Mouse (Mus musculus) midbrain, embryonic 16.5 days (tissue): ENCODE measurements at regions not wholly inside any gene's neighbourhood (a gene's known extent, or its start where the extent isn't known, plus 50 kb on each side); places are given as distances from the start of the nearest gene placed in this dataset.
"Not testable (repeated sequence)": the region's sequence is repeated elsewhere in the genome, so short reads cannot be mapped to it uniquely, and the experiment has no call there.

Experiments used
- ATAC-seq: fragments of 200-750 bp; cut with Nextera tagmentation; 2 replicates; pipeline ENCODE4 v1.8.0; 2017; ENCODE audit warnings: moderate TSS enrichment
- H3K27ac ChIP-seq: fragments of 300-500 bp; sonication (generic); 2 replicates; pipeline ENCODE4 v1.5.1; 2014; ENCODE audit warnings: mild to moderate bottlenecking, low read length, mixed read lengths
- H3K27me3 ChIP-seq: fragments of 300-500 bp; sonication (generic); 2 replicates; pipeline ENCODE4 v1.6.1; 2014; ENCODE audit warnings: low read depth, low read length, mixed read lengths; ENCODE audit not compliant: control insufficient read depth, insufficient read depth
- H3K36me3 ChIP-seq: fragments of 300-500 bp; sonication (generic); 2 replicates; pipeline ENCODE4 v1.6.1; 2014; ENCODE audit warnings: mild to moderate bottlenecking, low read length, moderate library complexity, mixed read lengths; ENCODE audit not compliant: control insufficient read depth, insufficient read depth
- H3K4me1 ChIP-seq: fragments of 300-500 bp; sonication (generic); 2 replicates; pipeline ENCODE4 v1.6.1; 2014; ENCODE audit warnings: mild to moderate bottlenecking, low read length, mixed read lengths; ENCODE audit not compliant: control insufficient read depth, insufficient read depth
- H3K4me2 ChIP-seq: fragments of 300-500 bp; sonication (generic); 2 replicates; pipeline ENCODE4 v1.6.1; 2014; ENCODE audit warnings: mild to moderate bottlenecking, low read length, mixed read lengths
- H3K4me3 ChIP-seq: fragments of 300-500 bp; sonication (generic); 2 replicates; pipeline ENCODE4 v1.5.1; 2014; ENCODE audit warnings: low read depth, mild to moderate bottlenecking, low read length, moderate library complexity, mixed read lengths
- H3K9ac ChIP-seq: fragments of 300-500 bp; sonication (generic); 2 replicates; pipeline ENCODE4 v1.6.1; 2014; ENCODE audit warnings: low read depth, low read length, mixed read lengths
- H3K9me3 ChIP-seq: fragments of 300-500 bp; sonication (generic); replicated peaks from 2 replicates; pipeline ENCODE4 v1.6.1; 2014; ENCODE audit warnings: mild to moderate bottlenecking, low read length, mixed read lengths; ENCODE audit not compliant: control insufficient read depth, poor library complexity, severe bottlenecking
- WGBS: fragments of 180-500 bp; shearing (Covaris S2); extraction: QIAGEN DNeasy Blood & Tissue Kit; methylation state at CpG from one replicate; pipeline ENCODE4 v1.1.7; 2014; 5-methylcytosine and 5-hydroxymethylcytosine counted together

DNA sequence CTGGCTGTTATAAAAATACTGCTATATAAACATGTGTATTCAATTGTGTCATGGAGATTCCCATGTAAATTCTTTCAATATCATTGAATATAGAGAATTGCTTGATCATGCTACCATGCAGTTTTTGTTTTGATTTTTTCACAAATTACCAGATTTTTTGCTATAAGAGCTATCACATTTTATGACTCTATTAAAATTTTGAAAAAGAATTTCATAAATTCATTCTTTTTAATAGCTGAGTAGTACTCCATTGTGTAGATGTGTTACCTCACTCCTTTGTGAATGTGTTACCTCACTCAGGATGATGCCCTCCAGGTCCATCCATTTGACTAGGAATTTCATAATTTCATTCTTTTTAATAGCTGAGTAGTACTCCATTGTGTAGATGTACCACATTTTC lies 577.4 kb upstream of the Epha7 start:
- ATAC-seq, H3K4me1 ChIP-seq, H3K9ac ChIP-seq, H3K4me2 ChIP-seq, H3K36me3 ChIP-seq, H3K9me3 ChIP-seq, H3K27me3 ChIP-seq, H3K4me3 ChIP-seq, H3K27ac ChIP-seq: not testable (repeated sequence)

DNA sequence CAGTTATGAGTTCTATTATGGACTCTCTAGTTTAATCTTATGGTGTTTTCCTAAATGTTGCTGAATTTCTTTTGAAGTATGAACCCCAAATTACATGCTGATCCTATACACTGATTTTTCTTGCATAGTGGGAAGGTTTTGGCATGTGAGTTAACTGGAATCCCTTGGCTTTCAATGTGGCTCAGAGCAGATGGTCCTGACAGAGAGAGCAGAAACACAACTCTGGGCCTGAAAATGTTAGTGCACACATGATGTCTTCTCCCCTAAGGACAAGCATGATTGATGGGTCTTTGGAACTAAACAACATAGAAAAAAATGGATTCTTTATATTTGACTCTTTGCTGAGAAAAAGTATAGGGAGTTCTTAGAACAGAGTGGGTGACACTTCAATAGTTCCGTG lies 570.7 kb upstream of the Epha7 start:
- ATAC-seq: no peak
- H3K4me2 ChIP-seq: no peak overlapping the region
- no peak overlapping the region for H3K4me3 ChIP-seq
- no peaks in the 10 kb centered on the region for H3K9me3 ChIP-seq
- H3K4me1 ChIP-seq: no peaks in the 10 kb centered on the region
- H3K9ac ChIP-seq: no peak overlapping the region
- no peaks in the 10 kb centered on the region for H3K27me3 ChIP-seq
- no peak overlapping the region for H3K27ac ChIP-seq
- no peaks in the 10 kb centered on the region for H3K36me3 ChIP-seq
- 83% methylated on average over 1 of the region's 1 CpGs for WGBS
